Mouse (Mus musculus) frontal cortex, adult (tissue): Measurements from ENCODE around the gene Zfp775.
"Not testable (repeated sequence)": the region's sequence is repeated elsewhere in the genome, so short reads cannot be mapped to it uniquely, and the experiment has no call there.

Source experiments
- ATAC-seq: cut with Nextera tagmentation; 2 replicates; pipeline ENCODE4 v1.9.2; 2017; ENCODE audit warnings: mild to moderate bottlenecking, moderate library complexity, mixed read lengths; ENCODE audit not compliant: low TSS enrichment

Zfp775 gene

GRCm38 (mm10) chr6:48591221-48591845 lies 10.5 kb upstream of the Zfp775 start:
- no peak for ATAC-seq

GRCm38 (mm10) chr6:48591871-48592270 lies 10.0 kb upstream of the Zfp775 start:
- no peak for ATAC-seq

GRCm38 (mm10) chr6:48593158-48594042 lies 8.5 kb upstream of the Zfp775 start, which contains the start of the genes Repin1 and Gm44965:
Repin1 (plus strand) TSS chr6:48593883.
Gm44965 (plus strand) TSS chr6:48593941.
- ATAC-seq = peak; percentile 56

- peak; percentile 38 for ATAC-seq
Measured at GRCm38 (mm10) chr6:48594043-48594738, 7.7 kb upstream of the Zfp775 start.

GRCm38 (mm10) chr6:48595278-48595677 lies 6.6 kb upstream of the Zfp775 start:
- peak; percentile 21; the same call in 1 of the 2 replicates for ATAC-seq

GRCm38 (mm10) chr6:48596545-48597232 lies 5.2 kb upstream of the Zfp775 start:
- ATAC-seq = no peak

GRCm38 (mm10) chr6:48597233-48597625 lies 4.6 kb upstream of the Zfp775 start:
- no peak for ATAC-seq

- no peak for ATAC-seq
Measured at GRCm38 (mm10) chr6:48600594-48600993, 1.3 kb upstream of the Zfp775 start.

GRCm38 (mm10) chr6:48602080-48602741 lies 348 bp downstream of the Zfp775 start:
- peak; percentile 53 for ATAC-seq

GRCm38 (mm10) chr6:48608124-48608523 lies 6.3 kb downstream of the Zfp775 start:
- no peak for ATAC-seq

- ATAC-seq = no peak
Measured at GRCm38 (mm10) chr6:48609512-48609911, 7.6 kb downstream of the Zfp775 start.

- no peak for ATAC-seq
Measured at GRCm38 (mm10) chr6:48610657-48611056, 8.8 kb downstream of the Zfp775 start.

GRCm38 (mm10) chr6:48613464-48613863 lies 11.6 kb downstream of the Zfp775 start:
- no peak for ATAC-seq

- ATAC-seq = no peak
Measured at GRCm38 (mm10) chr6:48614756-48615155, 12.9 kb downstream of the Zfp775 start.

GRCm38 (mm10) chr6:48620031-48620430 lies 18.2 kb downstream of the Zfp775 start:
- no peak for ATAC-seq

- not testable (repeated sequence) for ATAC-seq
Measured at GRCm38 (mm10) chr6:48622186-48622843, 20.5 kb downstream of the Zfp775 start.

GRCm38 (mm10) chr6:48623460-48623859 lies 21.6 kb downstream of the Zfp775 start:
- ATAC-seq = no peak

- ATAC-seq = no peak; the same call in 1 of the 2 replicates
Measured at GRCm38 (mm10) chr6:48626464-48626863, 24.6 kb downstream of the Zfp775 start, which contains the start of gene AI854703. AI854703 (plus strand) TSS chr6:48626764.

GRCm38 (mm10) chr6:48626984-48627383 lies 25.1 kb downstream of the Zfp775 start:
- ATAC-seq = peak; percentile 83

GRCm38 (mm10) chr6:48627511-48627924 lies 25.7 kb downstream of the Zfp775 start:
- 0 out of 2 replicates have a peak, but pooled peaks have one; percentile 11 for ATAC-seq
